Mouse (Mus musculus): ENCODE data around the gene Kdelr3.

DNA sequence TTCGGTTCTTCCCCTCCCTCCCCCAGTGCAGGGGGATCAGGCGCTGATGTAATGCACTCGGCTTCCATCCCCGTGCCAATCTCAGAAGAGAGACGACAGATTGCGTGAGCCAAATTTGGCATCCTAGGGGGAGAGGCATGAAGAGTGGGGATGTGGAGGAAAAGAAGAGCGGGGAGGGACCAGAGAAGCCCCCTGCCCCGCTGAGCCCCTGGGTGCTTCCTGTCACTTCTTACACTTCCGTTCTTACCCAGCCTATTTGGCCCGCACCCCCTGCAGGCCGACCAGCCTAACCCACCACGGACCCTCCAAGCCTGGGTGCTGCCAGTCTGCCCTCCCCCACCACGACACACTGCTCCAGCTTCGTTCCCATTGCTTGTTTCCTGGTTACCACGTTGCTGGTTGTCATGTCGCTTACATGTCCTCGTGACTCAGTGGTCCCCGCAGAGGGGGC lies 13.3 kb upstream of the Kdelr3 start:
- TF ChIP-seq CTCF (IDR thresholded peaks at IDR 0.05; ENCODE audit: low read depth) (no peak), EP300 (IDR thresholded peaks at IDR 0.05; ENCODE audit: low read depth) (no peak)
